ENCODE assay signal across 16 mouse cellular contexts in genomic region chr8:120331027-120331426, GRCm38 (mm10).
A peak's percentile ranks its signal among the peaks of the same experiment; 100 is the strongest.
DNase-seq lines count a peak whose midpoint lies in the region; ATAC-seq lines count a peak whose summit lies in the region.
"Had no signal": no experiment of that assay in that cellular context is flagged by ENCODE, and none has a peak within 500 bp of the region (broad histone marks: within the 10 kb centered on the region; RNA-seq: fewer than 3 reads in every experiment).

No protein-coding gene starts in this region.

- H3K9ac ChIP-seq in heart, embryonic 12.5 days: no peak overlapping the region
- peak overlapping the region; percentile 25; the same call in 1 of the 2 replicates for H3K9ac ChIP-seq in limb, embryonic 13.5 days
- H3K9ac ChIP-seq: forebrain, postnatal 0 days; midbrain, embryonic 13.5 days had no signal

- 61% methylated on average over 7 of the region's 7 CpGs for WGBS in heart, embryonic 10.5 days
- WGBS in heart, embryonic 12.5 days: 61% methylated on average over 7 of the region's 7 CpGs
- 50% methylated on average over 7 of the region's 7 CpGs for WGBS in limb, embryonic 13.5 days

- H3K36me3 ChIP-seq in heart, embryonic 10.5 days: no peaks in the 10 kb centered on the region
- no peaks in the 10 kb centered on the region for H3K36me3 ChIP-seq in heart, embryonic 12.5 days
- H3K36me3 ChIP-seq in megakaryocyte, embryonic 14.5 days (replicated peaks; ENCODE audit: low read length): peaks cover 40% of the 10 kb centered on the region
- H3K36me3 ChIP-seq in limb, embryonic 13.5 days: no peaks in the 10 kb centered on the region
- H3K36me3 ChIP-seq: midbrain, embryonic 13.5 days had no signal

- H3K27me3 ChIP-seq in heart, embryonic 10.5 days (ENCODE audit: insufficient read depth, poor library complexity, severe bottlenecking): 0 out of 2 replicates have a peak, but pooled peaks cover 5% of the 10 kb centered on the region
- no peaks in the 10 kb centered on the region for H3K27me3 ChIP-seq in heart, embryonic 12.5 days (replicated peaks)
- no peaks in the 10 kb centered on the region for H3K27me3 ChIP-seq in megakaryocyte, embryonic 14.5 days (replicated peaks)
- H3K27me3 ChIP-seq in limb, embryonic 13.5 days: no peaks in the 10 kb centered on the region
- H3K27me3 ChIP-seq: Patski had no signal

- H3K4me2 ChIP-seq in heart, embryonic 12.5 days: no peak overlapping the region
- no peak overlapping the region for H3K4me2 ChIP-seq in limb, embryonic 13.5 days (replicated peaks)
- H3K4me2 ChIP-seq: midbrain, embryonic 13.5 days had no signal

- DNase-seq in heart, embryonic 10.5 days (ENCODE audit: low spot score): no peak
- DNase-seq in ZHBTc4 (ENCODE audit: low read depth, low spot score): peak; percentile 44
- no peak for DNase-seq in layer of hippocampus, adult 11-12 months (ENCODE audit: low spot score)
- DNase-seq in cerebellum, adult 8-10 months: no peak
- DNase-seq: cerebellum, adult 9-11 months; forebrain, postnatal 0 days; gastrocnemius, adult 2 months; thymus, adult 2 months had no signal

- no peaks in the 10 kb centered on the region for H3K9me3 ChIP-seq in heart, embryonic 10.5 days
- H3K9me3 ChIP-seq in heart, embryonic 12.5 days (replicated peaks): no peaks in the 10 kb centered on the region
- H3K9me3 ChIP-seq in megakaryocyte, embryonic 14.5 days: no peaks in the 10 kb centered on the region
- H3K9me3 ChIP-seq in limb, embryonic 13.5 days: no peaks in the 10 kb centered on the region
- H3K9me3 ChIP-seq: midbrain, embryonic 13.5 days had no signal

- no peak for ATAC-seq in heart, embryonic 12.5 days (ENCODE audit: insufficient number of reproducible peaks, low FRiP score)
- ATAC-seq in megakaryocyte, adult 5-6 weeks (ENCODE audit: poor library complexity, severe bottlenecking): no peak
- no peak for ATAC-seq in limb, embryonic 13.5 days (ENCODE audit: low FRiP score, low read depth)
- ATAC-seq: forebrain, postnatal 0 days; inflammation-experienced regulatory T-cells, adult 6 months; midbrain, embryonic 13.5 days; Patski had no signal

- H3K4me3 ChIP-seq in heart, embryonic 10.5 days: no peak overlapping the region
- no peak overlapping the region for H3K4me3 ChIP-seq in heart, embryonic 12.5 days
- H3K4me3 ChIP-seq in megakaryocyte, embryonic 14.5 days (replicated peaks): peak overlapping the region; percentile 92
- H3K4me3 ChIP-seq in limb, embryonic 13.5 days: no peak overlapping the region
- H3K4me3 ChIP-seq: gastrocnemius, adult 2 months; layer of hippocampus, adult 2 months; midbrain, embryonic 13.5 days had no signal

- peaks cover 81% of the 10 kb centered on the region for H3K4me1 ChIP-seq in heart, embryonic 10.5 days
- peaks cover 54% of the 10 kb centered on the region for H3K4me1 ChIP-seq in heart, embryonic 12.5 days (replicated peaks)
- peaks cover 100% of the 10 kb centered on the region for H3K4me1 ChIP-seq in megakaryocyte, embryonic 14.5 days
- peaks cover 44% of the 10 kb centered on the region for H3K4me1 ChIP-seq in limb, embryonic 13.5 days

- peak overlapping the region; percentile 76 for H3K27ac ChIP-seq in heart, embryonic 10.5 days
- no peak overlapping the region for H3K27ac ChIP-seq in heart, embryonic 12.5 days (ENCODE audit: poor library complexity, severe bottlenecking)
- H3K27ac ChIP-seq in limb, embryonic 13.5 days: peak overlapping the region; percentile 61; the same call in 1 of the 2 replicates
- H3K27ac ChIP-seq: gastrocnemius, adult 2 months; layer of hippocampus, adult 2 months; midbrain, embryonic 13.5 days had no signal
